Mouse (Mus musculus) small intestine, adult 2 months (tissue): ENCODE results near the gene Ccdc57.

Experiments
- CTCF ChIP-seq: fragments of 200-500 bp; IDR thresholded peaks from 2 replicates; pipeline ENCODE4 v1.5.1; 2012; ENCODE audit warnings: low read depth, mild to moderate bottlenecking, control low read depth, inconsistent platforms, low read length, moderate library complexity, mixed read lengths; ENCODE audit not compliant: insufficient replicate concordance, insufficient read length; ENCODE audit errors: extremely low read depth
- POLR2A ChIP-seq: fragments of 200-500 bp; IDR thresholded peaks from 2 replicates; pipeline ENCODE4 v1.6.1; 2012; ENCODE audit warnings: low read depth, mild to moderate bottlenecking, control low read depth, inconsistent platforms, low read length, moderate library complexity

DNA sequence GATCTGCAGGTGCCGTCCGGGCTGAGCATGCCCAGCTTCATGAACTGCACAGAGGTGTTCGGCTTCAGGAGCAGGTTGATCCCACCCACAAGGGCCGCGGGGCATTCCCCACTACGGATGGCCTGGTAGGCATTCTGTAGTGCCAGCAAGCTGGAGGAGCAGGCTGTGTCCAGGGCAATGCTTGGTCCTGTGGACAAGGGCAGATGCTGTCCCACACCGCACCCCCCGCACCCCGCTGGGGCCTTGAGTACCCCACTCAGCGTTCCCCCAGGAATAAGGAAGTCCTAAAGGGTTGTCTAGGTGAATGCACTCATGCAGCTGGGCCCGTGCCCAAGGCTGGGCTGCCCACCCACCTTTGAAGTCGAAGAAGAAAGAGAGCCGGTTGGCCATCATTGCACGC is 112.1 kb downstream of the Ccdc57 start:
- TF ChIP-seq POLR2A, result no peak
- TF ChIP-seq CTCF, result no peak
